Mouse (Mus musculus): ENCODE results near the gene Sbds.
A peak's percentile ranks its signal among the peaks of the same experiment; 100 is the strongest.
"Not testable (repeated sequence)": the region's sequence is repeated elsewhere in the genome, so short reads cannot be mapped to it uniquely, and the experiment has no call there.

Sbds gene

GRCm38 (mm10) chr5:130255799-130256525 is 632 bp upstream of the Sbds start:
- DNase-seq: not testable (repeated sequence)

- DNase-seq: peak; percentile 20 to 62
These were observed 940 bp downstream of the Sbds start for GRCm38 (mm10) chr5:130254164-130255016.

DNA sequence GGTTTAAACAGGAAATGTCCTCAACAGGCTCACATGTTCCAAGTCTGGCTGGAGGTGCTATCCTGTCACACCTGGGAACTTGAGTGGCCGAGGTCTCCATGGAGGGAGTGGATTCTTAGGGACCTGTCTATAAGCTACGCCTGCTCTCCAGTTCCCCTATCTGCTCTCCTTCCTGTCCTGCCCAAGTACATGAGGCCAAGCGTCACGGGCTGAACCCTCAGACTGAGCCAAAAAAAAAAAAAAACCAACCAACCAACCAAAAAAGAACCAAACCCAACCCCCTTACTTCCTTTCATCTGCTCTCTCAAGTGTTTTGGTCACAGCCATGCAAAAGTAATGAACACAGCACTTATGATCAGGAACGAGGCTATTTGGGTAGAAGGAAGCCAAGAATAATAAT is 7.5 kb downstream of the Sbds start:
- no peak for DNase-seq

- DNase-seq: no peak
These were observed 13.9 kb downstream of the Sbds start for GRCm38 (mm10) chr5:130241426-130241825.

GRCm38 (mm10) chr5:130239856-130240255 is 15.5 kb downstream of the Sbds start:
- DNase-seq: no peak

DNA sequence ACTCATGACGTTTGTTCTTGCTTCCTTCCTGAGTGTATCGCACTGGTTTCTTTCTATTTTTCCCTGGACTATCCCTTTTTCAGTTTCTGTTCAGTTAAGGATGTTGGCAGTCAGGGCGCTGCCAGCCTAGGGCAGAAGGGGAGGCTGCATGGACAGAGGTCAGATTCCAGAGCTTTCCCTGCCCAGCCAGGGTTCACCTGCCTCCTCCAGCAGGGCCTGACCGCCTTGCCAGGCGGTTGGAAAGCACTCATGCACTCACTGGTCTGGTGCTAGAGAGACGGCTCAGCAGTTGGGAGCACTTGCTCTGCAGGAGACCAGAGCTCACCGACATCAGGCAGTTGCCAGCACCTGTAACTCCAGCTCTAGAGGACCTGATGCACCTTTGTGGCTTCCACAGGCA is 16.1 kb downstream of the Sbds start:
- DNase-seq: no peak

DNA sequence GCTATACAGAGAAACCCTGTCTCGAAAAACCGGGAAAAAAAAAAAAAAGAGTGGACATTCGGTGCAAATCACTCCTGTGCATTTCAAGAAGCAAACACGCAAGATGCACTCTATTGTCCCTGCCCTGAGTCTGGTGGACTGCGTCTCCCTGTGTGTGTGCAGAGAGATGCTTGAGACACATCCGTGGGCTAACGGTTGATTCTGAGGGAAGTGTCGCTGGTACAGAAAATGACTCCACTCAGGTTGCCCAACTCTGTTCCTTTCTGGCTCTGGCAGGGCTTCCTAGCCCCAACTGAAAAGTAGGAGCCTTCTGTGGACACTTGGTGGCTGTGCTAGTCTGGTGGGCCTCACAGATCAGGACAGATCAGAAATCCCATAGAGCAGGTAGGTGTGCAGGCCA is 19.0 kb downstream of the Sbds start:
- DNase-seq: no peak

DNA sequence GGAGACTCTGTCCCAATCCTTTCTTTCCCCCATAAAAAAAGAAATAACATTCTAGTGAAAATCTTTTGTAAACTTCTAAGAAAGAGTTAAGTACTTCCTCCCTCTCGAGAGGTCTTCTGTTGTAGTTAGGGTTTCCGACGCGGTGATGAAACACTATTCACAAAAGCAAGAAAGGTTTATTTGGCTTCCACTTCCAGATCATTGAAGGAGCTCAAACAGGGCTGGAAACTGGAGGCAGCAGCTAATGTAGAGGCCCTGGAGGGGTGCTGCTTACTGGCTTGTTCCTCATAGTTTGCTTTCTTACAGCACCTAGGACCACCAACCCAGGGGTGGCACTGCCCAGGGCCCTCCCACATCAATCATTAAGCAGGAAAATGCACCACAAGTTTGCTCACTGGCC is 27.2 kb downstream of the Sbds start:
- DNase-seq: peak in 1 of 2 experiments; percentile 50

GRCm38 (mm10) chr5:130226790-130227189 is 28.5 kb downstream of the Sbds start:
- no peak for DNase-seq

GRCm38 (mm10) chr5:130222146-130223004 is 33.0 kb downstream of the Sbds start:
- DNase-seq: peak; percentile 92 to 94

- no peak for DNase-seq
These were observed 33.6 kb downstream of the Sbds start for GRCm38 (mm10) chr5:130221760-130222145.

DNA sequence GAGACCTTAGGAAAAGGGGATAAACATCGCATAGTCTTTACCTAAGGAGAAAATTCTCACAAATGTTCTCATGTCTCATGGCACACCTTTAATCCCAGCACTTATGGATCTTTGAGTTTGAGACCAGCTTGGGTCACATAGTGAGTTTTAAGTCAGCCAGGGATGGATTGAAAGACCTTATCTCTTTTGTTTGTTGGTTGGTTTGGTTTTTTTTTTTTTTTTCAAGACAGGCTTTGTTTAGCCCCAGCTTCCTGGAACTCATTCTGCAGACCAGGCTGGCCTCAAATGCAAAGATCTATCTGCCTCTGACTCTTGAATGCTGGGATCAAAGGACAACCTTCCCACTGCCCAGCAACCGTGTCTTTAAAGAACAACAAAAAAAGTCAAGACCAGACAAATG is 34.0 kb downstream of the Sbds start:
- no peak for DNase-seq

GRCm38 (mm10) chr5:130218336-130218735 is 37.0 kb downstream of the Sbds start:
- peak in 1 of 2 experiments; percentile 51 for DNase-seq

- peak; percentile 37 to 60 for DNase-seq
These were observed 37.9 kb downstream of the Sbds start for GRCm38 (mm10) chr5:130217406-130217805.

DNA sequence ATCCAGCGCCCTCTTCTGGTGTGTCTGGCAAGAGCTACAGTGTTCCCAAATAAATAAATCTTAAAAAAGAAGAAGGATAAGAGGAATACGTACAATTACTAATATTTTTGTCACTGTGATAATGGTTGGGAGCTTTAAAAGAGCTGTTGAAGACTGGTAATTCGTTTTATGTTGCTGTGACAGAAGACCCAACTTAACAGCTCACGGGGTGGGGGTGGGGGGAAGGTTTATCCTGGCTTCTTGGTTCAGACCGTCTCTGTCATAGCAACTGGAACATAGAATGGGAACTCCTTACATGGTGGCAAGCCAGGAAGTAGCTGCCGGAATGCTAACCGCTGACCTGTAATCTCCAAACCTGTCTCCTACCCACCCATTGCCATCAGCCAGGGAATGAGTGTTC is 38.5 kb downstream of the Sbds start, which contains the start of gene Tmem248:
TSS of gene Tmem248 (plus strand) at position 301 of the 400 bp plus-strand sequence.
- no peak for DNase-seq

DNA sequence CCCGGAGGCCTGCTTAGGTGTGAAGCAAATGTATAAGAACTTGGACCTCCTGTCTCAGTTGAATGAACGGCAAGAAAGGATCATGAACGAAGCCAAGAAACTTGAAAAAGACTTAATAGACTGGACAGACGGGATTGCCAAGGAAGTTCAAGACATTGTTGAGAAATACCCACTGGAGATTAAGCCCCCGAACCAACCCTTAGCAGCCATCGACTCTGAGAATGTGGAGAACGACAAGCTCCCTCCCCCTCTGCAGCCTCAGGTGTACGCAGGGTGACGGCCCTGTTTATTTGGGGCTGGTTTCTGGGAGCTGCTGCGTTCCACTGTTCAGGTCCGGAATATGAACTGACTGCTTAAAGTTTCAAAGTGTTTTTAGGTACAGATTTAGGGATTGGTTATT is 42.4 kb downstream of the Sbds start:
- peak in 1 of 2 experiments; percentile 48 for DNase-seq

DNA sequence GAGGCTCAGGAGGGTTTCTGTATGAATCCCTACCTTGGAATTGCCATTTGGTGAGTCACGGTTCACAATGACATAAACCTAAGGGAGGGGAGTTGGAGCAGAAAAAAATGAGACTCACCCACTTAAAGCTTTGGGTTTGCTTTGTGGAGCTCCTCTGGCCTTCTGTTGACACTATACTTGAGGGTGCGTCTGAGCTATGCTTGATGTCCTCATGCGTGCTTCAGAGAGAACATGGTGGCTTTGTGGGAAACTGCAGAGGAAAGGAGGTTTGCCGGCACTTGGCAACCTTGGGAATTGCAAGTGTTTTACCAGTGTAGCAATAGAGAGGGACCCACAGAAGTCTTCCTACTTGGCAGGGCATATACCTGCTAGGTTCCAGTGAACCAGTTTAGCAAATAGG is 48.0 kb downstream of the Sbds start:
- peak; percentile 61 to 79 for DNase-seq

DNA sequence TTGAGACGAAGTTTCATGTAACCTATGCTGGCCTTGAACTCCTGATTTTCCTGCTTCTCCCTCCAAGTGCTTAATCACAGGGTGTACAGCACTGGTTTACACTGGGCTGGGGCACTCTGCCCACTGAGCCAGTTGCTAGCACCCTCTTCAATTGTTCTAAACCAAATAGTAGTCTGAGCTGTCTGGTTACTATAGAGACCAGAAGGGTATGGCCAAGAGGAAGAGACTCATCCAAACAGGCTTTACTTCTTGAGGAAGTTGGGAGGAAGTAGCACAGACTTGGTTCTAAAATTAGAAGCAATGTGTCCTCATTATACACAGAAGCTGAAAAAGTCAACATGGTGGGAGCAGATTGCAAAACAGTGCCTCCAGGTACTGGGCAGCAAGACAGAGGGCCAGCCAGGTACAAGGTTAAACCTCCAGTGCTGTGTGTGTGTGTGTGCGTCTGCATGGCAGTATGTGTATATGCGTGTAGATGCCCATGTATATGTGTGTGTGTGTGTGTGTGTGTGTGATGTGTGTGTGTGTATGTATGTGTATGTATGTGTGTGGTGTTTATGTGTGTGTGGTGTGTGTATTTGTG is 49.8 kb downstream of the Sbds start:
- DNase-seq: no peak

DNA sequence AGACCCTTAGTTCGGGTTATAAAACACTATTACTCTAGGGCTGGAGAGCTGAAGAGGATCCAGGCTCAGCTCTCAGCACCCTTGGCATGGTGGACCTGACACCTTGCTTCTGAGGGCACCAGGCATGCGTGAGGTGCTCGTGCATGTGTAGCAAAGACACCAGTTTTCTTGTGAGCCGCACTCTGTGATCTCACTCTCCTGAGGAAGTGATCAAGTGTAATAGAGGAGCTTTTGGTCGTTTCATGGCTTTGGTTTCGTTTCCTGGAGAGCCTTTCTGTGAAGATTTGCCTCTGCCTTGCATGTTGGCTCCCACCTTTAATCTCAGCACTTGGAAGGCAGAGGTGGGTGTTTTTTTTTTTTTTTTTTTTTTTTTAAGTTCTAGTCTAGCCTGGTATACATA is 50.8 kb downstream of the Sbds start:
- DNase-seq: no peak

GRCm38 (mm10) chr5:130203948-130204347 is 51.4 kb downstream of the Sbds start:
- no peak for DNase-seq

GRCm38 (mm10) chr5:130200233-130201029 is 54.9 kb downstream of the Sbds start:
- DNase-seq: peak; percentile 79 to 87

- DNase-seq: no peak
These were observed 57.3 kb downstream of the Sbds start for GRCm38 (mm10) chr5:130197981-130198380.

Measured in lung, adult 18-20 months (tissue).